Mouse (Mus musculus) CD4-positive, CD25-positive, alpha-beta regulatory T cell, adult 4 months (primary cell): ENCODE results near the gene Gatad2b. TPM values are rescaled to one million over a fixed set of nuclear protein-coding genes. Genes with fewer than 3 reads are reported as not detected.
"Not testable (repeated sequence)": the region's sequence is repeated elsewhere in the genome, so short reads cannot be mapped to it uniquely, and the experiment has no call there.

Source experiments
- ATAC-seq: one replicate; pipeline ENCODE4 v1.8.0; 2017
- polyA plus RNA-seq, 2 experiments: library from polyadenylated mRNA; unstranded; fragments of 100-300 nt; shearing (Covaris generic); gene quantifications; one replicate each; pipeline ENCODE4 v1.2.1; 2017

Gatad2b gene
- polyA plus RNA-seq, result 10 to 100 TPM; 25.2 to 26.2 TPM

- peak; percentile 98 for ATAC-seq
Measured at GRCm38 (mm10) chr3:90292345-90293275, at the start of gene Gatad2b. TSS of gene Gatad2b (plus strand) at chr3:90293178.

- peak; percentile 62 for ATAC-seq
Measured at GRCm38 (mm10) chr3:90245406-90245805, 47.6 kb upstream of the Gatad2b start.

GRCm38 (mm10) chr3:90247630-90247959 is 45.4 kb upstream of the Gatad2b start:
- ATAC-seq, result peak; percentile 25

- peak; percentile 93 for ATAC-seq
Measured at GRCm38 (mm10) chr3:90247960-90248745, 44.8 kb upstream of the Gatad2b start, which contains the start of gene Slc39a1. TSS of gene Slc39a1 (plus strand) at chr3:90248172.

GRCm38 (mm10) chr3:90248746-90249100 is 44.3 kb upstream of the Gatad2b start:
- no peak for ATAC-seq

GRCm38 (mm10) chr3:90250791-90251190 is 42.2 kb upstream of the Gatad2b start:
- ATAC-seq, result no peak

- ATAC-seq, result not testable (repeated sequence)
Measured at GRCm38 (mm10) chr3:90251731-90252226, 41.2 kb upstream of the Gatad2b start.

- not testable (repeated sequence) for ATAC-seq
Measured at GRCm38 (mm10) chr3:90252659-90253058, 40.3 kb upstream of the Gatad2b start.

- ATAC-seq, result not testable (repeated sequence)
Measured at GRCm38 (mm10) chr3:90253174-90253573, 39.8 kb upstream of the Gatad2b start.

GRCm38 (mm10) chr3:90253653-90254418 is 39.1 kb upstream of the Gatad2b start, which contains the start of gene Crtc2:
TSS of gene Crtc2 (plus strand) at chr3:90254163.
- ATAC-seq, result peak; percentile 98

GRCm38 (mm10) chr3:90254419-90255193 is 38.4 kb upstream of the Gatad2b start:
- peak; percentile 35 for ATAC-seq

GRCm38 (mm10) chr3:90255194-90255565 is 37.8 kb upstream of the Gatad2b start:
- ATAC-seq, result no peak

- ATAC-seq, result no peak
Measured at GRCm38 (mm10) chr3:90255784-90256353, 37.1 kb upstream of the Gatad2b start.

- no peak for ATAC-seq
Measured at GRCm38 (mm10) chr3:90256731-90257530, 36.0 kb upstream of the Gatad2b start.

GRCm38 (mm10) chr3:90258521-90258920 is 34.5 kb upstream of the Gatad2b start:
- ATAC-seq, result no peak

GRCm38 (mm10) chr3:90263121-90263771 is 29.7 kb upstream of the Gatad2b start:
- ATAC-seq, result no peak

- ATAC-seq, result no peak
Measured at GRCm38 (mm10) chr3:90264687-90265033, 28.3 kb upstream of the Gatad2b start.

GRCm38 (mm10) chr3:90265034-90265931 is 27.7 kb upstream of the Gatad2b start, which contains the start of gene Dennd4b:
TSS of gene Dennd4b (plus strand) at chr3:90265185.
- peak; percentile 87 for ATAC-seq
